Mouse (Mus musculus) liver, embryonic 14.5 days (tissue): ENCODE measurements around the gene Ass1.

Source experiments
- CTCF ChIP-seq: IDR thresholded peaks from 2 replicates; pipeline ENCODE4 v1.5.1; 2016; ENCODE audit warnings: antibody characterized with exemption, low read depth, control low read depth
- EP300 ChIP-seq: IDR thresholded peaks from 2 replicates; pipeline ENCODE4 v1.6.1; 2016; ENCODE audit warnings: antibody characterized with exemption, low read depth

DNA sequence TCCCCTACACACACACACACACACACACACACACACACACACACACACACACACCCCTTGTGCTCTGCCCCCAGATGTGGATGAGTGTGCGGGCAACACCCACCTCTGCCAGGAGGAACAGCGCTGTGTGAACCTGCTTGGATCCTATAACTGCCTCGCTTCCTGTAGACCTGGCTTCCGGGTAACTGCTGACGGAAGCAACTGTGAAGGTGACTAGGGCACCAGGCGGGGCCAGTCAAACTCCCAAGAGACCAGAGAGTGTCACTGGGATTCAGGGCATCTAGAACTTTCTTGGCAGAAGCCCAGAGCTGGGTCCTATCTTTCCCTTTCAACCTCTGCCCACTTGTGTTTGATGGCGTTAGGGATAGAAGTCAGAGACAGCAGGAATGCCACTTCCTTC is 14.6 kb upstream of the Ass1 start:
- TF ChIP-seq CTCF (no peak), EP300 (no peak)
